ENCODE assay signal across 9 mouse cellular contexts in genomic region chr10:75832272-75832895, GRCm38 (mm10). TPM values are rescaled to one million over a fixed set of nuclear protein-coding genes. Genes with fewer than 3 reads are reported as not detected.
DNase-seq lines count a peak whose midpoint lies in the region; ATAC-seq lines count a peak whose summit lies in the region.
"Had no signal": no experiment of that assay in that cellular context is flagged by ENCODE, and none has a peak within 500 bp of the region (broad histone marks: within the 10 kb centered on the region; RNA-seq: fewer than 3 reads in every experiment).

No protein-coding gene starts in this region.

- peak; percentile 45 for DNase-seq in retina, postnatal 1 day
- DNase-seq in retina, embryonic 14.5 days (ENCODE audit: low spot score) = no peak
- peak; percentile 77 for DNase-seq in adrenal gland, adult 2 months
- DNase-seq in embryonic facial prominence, embryonic 11.5 days (ENCODE audit: low spot score) = peak; percentile 43
- DNase-seq in kidney, postnatal 10 days = peak; percentile 80
- DNase-seq in thymus, postnatal 14 days = peak; percentile 80

- no peaks in the 10 kb centered on the region for H3K9me3 ChIP-seq in embryonic facial prominence, embryonic 11.5 days (replicated peaks; ENCODE audit: control insufficient read depth, low read length)

- no peak for ATAC-seq in embryonic facial prominence, embryonic 11.5 days (replicated peaks; ENCODE audit: insufficient number of reproducible peaks, low FRiP score, low TSS enrichment, low read depth)
- ATAC-seq in megakaryocyte-erythroid progenitor cell, adult 5-6 weeks (replicated peaks; ENCODE audit: low FRiP score, low TSS enrichment, poor library complexity, severe bottlenecking) = peak; percentile 43

- H3K4me3 ChIP-seq in embryonic facial prominence, embryonic 11.5 days (ENCODE audit: low read depth, low read length) = no peak overlapping the region

- no peaks in the 10 kb centered on the region for H3K4me1 ChIP-seq in embryonic facial prominence, embryonic 11.5 days (ENCODE audit: control insufficient read depth, insufficient read depth, low read length)

- no peak overlapping the region for H3K4me2 ChIP-seq in embryonic facial prominence, embryonic 11.5 days (ENCODE audit: low read depth, low read length)

- H3K27me3 ChIP-seq in embryonic facial prominence, embryonic 11.5 days (ENCODE audit: control insufficient read depth, insufficient read depth, low read length) = peaks cover 3% of the 10 kb centered on the region

- no peaks in the 10 kb centered on the region for H3K36me3 ChIP-seq in embryonic facial prominence, embryonic 11.5 days (replicated peaks; ENCODE audit: control insufficient read depth, insufficient read depth, low read depth, low read length)

- 66% methylated on average over 13 of the region's 13 CpGs for WGBS in embryonic facial prominence, embryonic 11.5 days

- H3K27ac ChIP-seq in embryonic facial prominence, embryonic 11.5 days (replicated peaks; ENCODE audit: low read depth, low read length) = no peak overlapping the region

- H3K9ac ChIP-seq in embryonic facial prominence, embryonic 11.5 days (replicated peaks; ENCODE audit: low read length) = no peak overlapping the region

RNA-seq across cellular contexts. Expression of gene Gstt2, which starts 4.8 kb away (rescaled TPM):
- total RNA-seq in adrenal gland, adult 2 months (2021) = 10 to 100 TPM; 32.9 to 36.6 TPM
- polyA plus RNA-seq in adrenal gland, adult 2 months (2012; rRNA removed) = 136 and 153 TPM in 2 replicates
- 8.8 and 12.7 TPM in 2 replicates for polyA plus RNA-seq in embryonic facial prominence, embryonic 11.5 days (2014; fragmentation: Nextera tagmentation; extraction: Ambion mirVana)
- total RNA-seq in megakaryocyte-erythroid progenitor cell, adult 5-6 weeks (2014; fragmentation: Nextera tagmentation) = 9.3 and 15.1 TPM in 2 replicates
- 10.0 and 24.9 TPM in 2 replicates for total RNA-seq in megakaryocyte-erythroid progenitor cell, adult 5-6 weeks (2017)

RNA-seq across cellular contexts. Expression of gene Gstt4, which starts 10.0 kb away (rescaled TPM):
- not detected for total RNA-seq in adrenal gland, adult 2 months (2021)
- polyA plus RNA-seq in adrenal gland, adult 2 months (2012; rRNA removed) = not detected in 2 replicates
- polyA plus RNA-seq in embryonic facial prominence, embryonic 11.5 days (2014; fragmentation: Nextera tagmentation; extraction: Ambion mirVana) = not detected in 2 replicates
- not detected in 2 replicates for total RNA-seq in megakaryocyte-erythroid progenitor cell, adult 5-6 weeks (2014; fragmentation: Nextera tagmentation)
- 0.65 TPM in 1 of 2 replicates, not detected in the other for total RNA-seq in megakaryocyte-erythroid progenitor cell, adult 5-6 weeks (2017)
- total RNA-seq: hematopoietic stem cell, adult 5-6 weeks had no signal
- polyA plus RNA-seq: neural tube, embryonic 14.5 days had no signal

RNA-seq across cellular contexts. Expression of gene Mif, which starts 27.7 kb away (rescaled TPM):
- 100 to 1,000 TPM; 268 to 376 TPM for total RNA-seq in adrenal gland, adult 2 months (2021)
- 1,719 and 1,732 TPM in 2 replicates for polyA plus RNA-seq in adrenal gland, adult 2 months (2012; rRNA removed)
- polyA plus RNA-seq in embryonic facial prominence, embryonic 11.5 days (2014; fragmentation: Nextera tagmentation; extraction: Ambion mirVana) = 1,991 and 2,343 TPM in 2 replicates
- 591 and 602 TPM in 2 replicates for total RNA-seq in megakaryocyte-erythroid progenitor cell, adult 5-6 weeks (2014; fragmentation: Nextera tagmentation)
- total RNA-seq in megakaryocyte-erythroid progenitor cell, adult 5-6 weeks (2017) = 419 and 579 TPM in 2 replicates

RNA-seq across cellular contexts. Expression of gene Gstt1, which starts 34.0 kb away (rescaled TPM):
- total RNA-seq in adrenal gland, adult 2 months (2021) = 10 to 100 TPM; 52.0 to 64.8 TPM
- polyA plus RNA-seq in adrenal gland, adult 2 months (2012; rRNA removed) = 50.9 and 61.2 TPM in 2 replicates
- 6.9 and 7.6 TPM in 2 replicates for polyA plus RNA-seq in embryonic facial prominence, embryonic 11.5 days (2014; fragmentation: Nextera tagmentation; extraction: Ambion mirVana)
- total RNA-seq in megakaryocyte-erythroid progenitor cell, adult 5-6 weeks (2014; fragmentation: Nextera tagmentation) = 0.49 and 2.5 TPM in 2 replicates
- total RNA-seq in megakaryocyte-erythroid progenitor cell, adult 5-6 weeks (2017) = 1.4 and 2.1 TPM in 2 replicates

RNA-seq across cellular contexts. Expression of gene Gstt3, which starts 51.2 kb away (rescaled TPM):
- 10 to 100 TPM; 16.9 to 28.9 TPM for total RNA-seq in adrenal gland, adult 2 months (2021)
- polyA plus RNA-seq in adrenal gland, adult 2 months (2012; rRNA removed) = 14.6 and 17.2 TPM in 2 replicates
- 5.9 and 7.8 TPM in 2 replicates for polyA plus RNA-seq in embryonic facial prominence, embryonic 11.5 days (2014; fragmentation: Nextera tagmentation; extraction: Ambion mirVana)
- 2.0 and 2.7 TPM in 2 replicates for total RNA-seq in megakaryocyte-erythroid progenitor cell, adult 5-6 weeks (2014; fragmentation: Nextera tagmentation)
- 3.0 TPM in 1 of 2 replicates, not detected in the other for total RNA-seq in megakaryocyte-erythroid progenitor cell, adult 5-6 weeks (2017)
- polyA plus RNA-seq: neural tube, embryonic 14.5 days had no signal
